Mouse (Mus musculus) forebrain, embryonic 12.5 days (tissue): ENCODE results near the gene Lrpprc. TPM values are rescaled to one million over a fixed set of nuclear protein-coding genes. Genes with fewer than 3 reads are reported as not detected.

ENCODE experiments used
- ATAC-seq: fragments of 200-750 bp; cut with Nextera tagmentation; 2 replicates; pipeline ENCODE4 v1.8.0; 2017; ENCODE audit warnings: moderate TSS enrichment; ENCODE audit not compliant: low FRiP score
- H3K27ac ChIP-seq: fragments of 300-500 bp; sonication (generic); 2 replicates; pipeline ENCODE4 v1.5.1; 2016; ENCODE audit warnings: mild to moderate bottlenecking
- H3K27me3 ChIP-seq: fragments of 300-500 bp; sonication (generic); 2 replicates; pipeline ENCODE4 v1.6.1; 2016; ENCODE audit warnings: mild to moderate bottlenecking
- H3K36me3 ChIP-seq: fragments of 300-500 bp; sonication (generic); replicated peaks from 2 replicates; pipeline ENCODE4 v1.6.1; 2016; ENCODE audit warnings: mild to moderate bottlenecking
- H3K4me1 ChIP-seq: fragments of 300-500 bp; sonication (generic); 2 replicates; pipeline ENCODE4 v1.6.1; 2016
- H3K4me2 ChIP-seq: fragments of 300-500 bp; sonication (generic); 2 replicates; pipeline ENCODE4 v1.6.1; 2016; ENCODE audit warnings: mild to moderate bottlenecking, moderate library complexity
- H3K4me3 ChIP-seq: fragments of 300-500 bp; sonication (generic); replicated peaks from 2 replicates; pipeline ENCODE4 v1.5.1; 2016; ENCODE audit warnings: mild to moderate bottlenecking
- H3K9ac ChIP-seq: fragments of 300-500 bp; sonication (generic); 2 replicates; pipeline ENCODE4 v1.6.1; 2016; ENCODE audit warnings: mild to moderate bottlenecking
- H3K9me3 ChIP-seq: fragments of 300-500 bp; sonication (generic); 2 replicates; pipeline ENCODE4 v1.6.1; 2016
- WGBS: fragments of 180-500 bp; shearing (Covaris S2); methylation state at CpG from one replicate; pipeline ENCODE4 v1.1.7; 2016; 5-methylcytosine and 5-hydroxymethylcytosine counted together
- polyA plus RNA-seq: library from polyadenylated mRNA; unstranded; fragments of >200 nt; fragmentation: Nextera tagmentation; extraction: Ambion mirVana; gene quantifications from 2 replicates; pipeline ENCODE4 v1.2.1, GENCODE M21; 2016

Gene Lrpprc
- polyA plus RNA-seq, 1 experiment from 2014 or later, result 49.3 TPM

- H3K36me3 ChIP-seq, result peaks cover 30% of the 10 kb centered on the region
- H3K9me3 ChIP-seq, result no peaks in the 10 kb centered on the region
- no peak overlapping the region for H3K4me2 ChIP-seq
- no peak overlapping the region for H3K4me3 ChIP-seq
- H3K27ac ChIP-seq, result no peak overlapping the region
- no peak overlapping the region for H3K9ac ChIP-seq
- H3K4me1 ChIP-seq, result peaks cover 23% of the 10 kb centered on the region
- 66% methylated on average over 4 of the region's 4 CpGs for WGBS
- no peaks in the 10 kb centered on the region for H3K27me3 ChIP-seq
- ATAC-seq, result no peak
Observed at GRCm38 (mm10) chr17:84707407-84707806, 83.2 kb downstream of the Lrpprc start.

DNA sequence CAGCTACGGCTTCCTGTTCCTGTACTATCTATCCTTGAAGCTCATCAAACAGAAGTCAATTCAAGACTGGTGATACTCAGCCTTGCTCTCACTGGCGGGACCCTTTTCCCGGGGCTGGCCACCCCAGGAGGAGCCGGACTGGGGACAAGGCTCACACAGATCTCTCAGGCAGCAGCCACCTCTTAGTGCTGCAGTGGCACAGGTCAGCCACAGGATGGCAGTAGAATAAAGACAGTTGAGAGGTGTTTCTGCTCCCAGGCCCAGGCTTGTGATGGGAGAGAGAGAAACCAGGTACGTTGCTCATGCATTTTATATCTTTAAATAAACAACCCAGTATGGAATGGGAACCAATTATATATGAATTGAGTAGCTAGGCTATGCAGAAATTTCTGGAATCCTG, 91.9 kb downstream of the Lrpprc start:
- Histone ChIP-seq H3K27ac (no peak overlapping the region), H3K4me1 (peaks cover 14% of the 10 kb centered on the region), H3K4me2 (no peak overlapping the region), H3K36me3 (no peaks in the 10 kb centered on the region; the same call in 1 of the 2 replicates), H3K4me3 (no peak overlapping the region), H3K27me3 (0 out of 2 replicates have a peak, but pooled peaks cover 17% of the 10 kb centered on the region), H3K9me3 (no peaks in the 10 kb centered on the region), H3K9ac (no peak overlapping the region)
- 22% methylated on average over 5 of the region's 5 CpGs for WGBS
- peak; percentile 70 for ATAC-seq

GRCm38 (mm10) chr17:84696537-84696936, 94.1 kb downstream of the Lrpprc start:
- Histone ChIP-seq H3K9ac (no peak overlapping the region), H3K9me3 (no peaks in the 10 kb centered on the region), H3K4me1 (peaks cover 7% of the 10 kb centered on the region), H3K27ac (no peak overlapping the region), H3K4me2 (no peak overlapping the region), H3K36me3 (no peaks in the 10 kb centered on the region), H3K4me3 (no peak overlapping the region), H3K27me3 (0 out of 2 replicates have a peak, but pooled peaks cover 17% of the 10 kb centered on the region)
- ATAC-seq, result no peak
- WGBS, result 66% methylated on average over 6 of the region's 6 CpGs

DNA sequence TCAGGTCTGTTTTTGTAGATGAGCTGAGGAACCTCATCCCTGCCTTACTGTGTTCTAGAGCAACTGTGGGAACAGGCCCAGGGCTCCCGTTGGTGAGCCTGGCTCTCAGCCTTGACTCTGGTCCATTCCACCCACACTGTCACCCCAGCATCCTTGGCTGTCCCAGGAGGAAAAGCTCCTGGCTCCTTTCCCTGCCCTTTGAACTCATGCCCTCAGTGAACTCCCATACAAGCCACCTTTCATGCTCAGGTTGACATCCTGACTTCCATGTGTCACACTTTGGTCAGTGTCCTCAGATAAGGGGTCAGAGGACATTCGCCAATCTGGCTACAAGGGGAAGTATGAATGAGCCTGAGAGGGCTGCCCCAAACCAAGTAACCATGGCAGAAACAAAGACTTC, 96.8 kb downstream of the Lrpprc start:
- Histone ChIP-seq H3K9me3 (no peaks in the 10 kb centered on the region), H3K36me3 (no peaks in the 10 kb centered on the region), H3K27ac (no peak overlapping the region), H3K4me2 (no peak overlapping the region), H3K4me1 (no peaks in the 10 kb centered on the region; the same call in 1 of the 2 replicates), H3K9ac (no peak overlapping the region), H3K27me3 (0 out of 2 replicates have a peak, but pooled peaks cover 10% of the 10 kb centered on the region), H3K4me3 (no peak overlapping the region)
- no peak for ATAC-seq
- WGBS, result 84% methylated on average over 2 of the region's 2 CpGs

GRCm38 (mm10) chr17:84690111-84690510, 100.5 kb downstream of the Lrpprc start:
- no peak for ATAC-seq
- H3K36me3 ChIP-seq, result no peaks in the 10 kb centered on the region
- no peak overlapping the region for H3K27ac ChIP-seq
- no peak overlapping the region for H3K9ac ChIP-seq
- H3K4me2 ChIP-seq, result no peak overlapping the region
- H3K9me3 ChIP-seq, result no peaks in the 10 kb centered on the region
- no peaks in the 10 kb centered on the region for H3K27me3 ChIP-seq
- H3K4me3 ChIP-seq, result no peak overlapping the region
- H3K4me1 ChIP-seq, result no peaks in the 10 kb centered on the region; the same call in 1 of the 2 replicates
- 88% methylated on average over 5 of the region's 5 CpGs for WGBS

- no peak for ATAC-seq
- Histone ChIP-seq H3K4me1 (no peaks in the 10 kb centered on the region; the same call in 1 of the 2 replicates), H3K9ac (no peak overlapping the region), H3K4me3 (no peak overlapping the region), H3K9me3 (no peaks in the 10 kb centered on the region), H3K27me3 (no peaks in the 10 kb centered on the region), H3K4me2 (no peak overlapping the region), H3K36me3 (no peaks in the 10 kb centered on the region), H3K27ac (no peak overlapping the region)
- WGBS, result 86% methylated on average over 5 of the region's 5 CpGs
Observed at GRCm38 (mm10) chr17:84689316-84689715, 101.3 kb downstream of the Lrpprc start.

DNA sequence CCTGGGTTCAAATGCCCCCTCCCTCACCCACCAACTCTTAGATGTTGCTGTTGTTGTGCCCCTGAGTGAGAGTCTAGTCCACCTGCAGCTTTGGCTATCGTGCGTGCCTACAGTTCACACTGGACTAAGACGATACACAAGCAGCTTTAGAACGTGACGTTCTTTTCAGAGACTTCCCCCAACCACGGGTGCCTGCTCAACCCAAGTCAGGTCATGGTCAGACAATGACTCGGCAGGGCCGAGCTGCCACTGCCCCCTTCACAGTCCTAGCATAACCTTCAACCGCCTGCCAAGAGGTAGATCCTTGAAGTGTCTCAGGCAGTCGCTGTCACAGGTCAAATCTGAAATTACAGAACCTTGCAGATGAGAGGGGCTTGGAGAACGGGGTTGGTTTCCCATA, 101.8 kb downstream of the Lrpprc start:
- Histone ChIP-seq H3K9me3 (no peaks in the 10 kb centered on the region), H3K36me3 (no peaks in the 10 kb centered on the region), H3K4me1 (no peaks in the 10 kb centered on the region), H3K27me3 (no peaks in the 10 kb centered on the region), H3K9ac (no peak overlapping the region), H3K4me2 (no peak overlapping the region), H3K4me3 (no peak overlapping the region), H3K27ac (no peak overlapping the region)
- ATAC-seq, result no peak
- WGBS, result 88% methylated on average over 11 of the region's 11 CpGs

DNA sequence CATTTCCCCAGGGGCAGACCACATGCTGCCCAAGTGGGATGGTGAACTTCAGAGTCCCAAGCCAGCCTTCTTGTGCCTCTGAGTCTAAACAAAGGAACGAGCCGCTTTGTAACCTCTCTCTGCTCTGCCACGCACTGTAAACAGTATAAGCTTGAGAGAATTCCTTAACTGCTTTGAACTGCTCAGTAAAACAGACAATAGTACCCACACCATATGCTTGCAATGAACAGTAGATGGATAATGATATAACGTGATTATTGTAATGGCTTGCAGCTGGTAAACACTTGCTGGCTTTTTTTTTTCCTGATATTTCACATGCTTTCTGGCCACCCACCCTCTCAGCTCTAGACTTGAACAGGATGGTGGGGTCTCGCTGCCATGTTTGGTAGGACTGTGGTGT, 102.6 kb downstream of the Lrpprc start:
- no peak overlapping the region for H3K4me2 ChIP-seq
- H3K4me1 ChIP-seq, result no peaks in the 10 kb centered on the region
- no peak overlapping the region for H3K27ac ChIP-seq
- no peak overlapping the region for H3K4me3 ChIP-seq
- no peaks in the 10 kb centered on the region for H3K27me3 ChIP-seq
- ATAC-seq, result no peak
- no peak overlapping the region for H3K9ac ChIP-seq
- WGBS, result 73% methylated on average over 5 of the region's 5 CpGs
- H3K9me3 ChIP-seq, result no peaks in the 10 kb centered on the region
- no peaks in the 10 kb centered on the region for H3K36me3 ChIP-seq

GRCm38 (mm10) chr17:84685286-84685685, 105.3 kb downstream of the Lrpprc start:
- Histone ChIP-seq H3K9me3 (no peaks in the 10 kb centered on the region), H3K27me3 (no peaks in the 10 kb centered on the region), H3K27ac (no peak overlapping the region), H3K4me1 (no peaks in the 10 kb centered on the region), H3K9ac (no peak overlapping the region), H3K36me3 (no peaks in the 10 kb centered on the region), H3K4me3 (no peak overlapping the region), H3K4me2 (no peak overlapping the region)
- WGBS, result 80% methylated on average over 4 of the region's 4 CpGs
- ATAC-seq, result no peak

DNA sequence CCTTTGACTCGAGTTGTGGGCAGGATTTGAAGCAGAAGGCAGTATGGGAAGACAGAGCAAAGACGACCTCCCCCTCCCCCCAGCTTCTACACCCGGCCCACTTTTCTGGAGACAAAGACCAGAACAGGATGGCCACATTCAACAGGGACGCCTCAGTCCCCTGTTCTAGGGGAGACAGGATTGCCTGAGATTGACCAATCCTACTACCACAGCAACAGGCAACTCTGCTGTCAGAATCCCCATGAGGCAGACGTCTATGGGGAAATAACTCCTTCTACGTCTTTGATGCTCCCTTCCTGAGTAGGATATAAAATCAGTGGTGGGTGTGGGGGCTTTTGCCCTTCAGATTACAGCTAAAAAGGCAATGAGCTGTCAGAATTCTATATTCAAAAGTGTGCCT, 106.3 kb downstream of the Lrpprc start:
- H3K27me3 ChIP-seq, result no peaks in the 10 kb centered on the region
- H3K36me3 ChIP-seq, result no peaks in the 10 kb centered on the region
- H3K4me2 ChIP-seq, result no peak overlapping the region
- no peak overlapping the region for H3K4me3 ChIP-seq
- no peaks in the 10 kb centered on the region for H3K9me3 ChIP-seq
- no peak overlapping the region for H3K9ac ChIP-seq
- no peak overlapping the region for H3K27ac ChIP-seq
- ATAC-seq, result no peak
- H3K4me1 ChIP-seq, result no peaks in the 10 kb centered on the region
- WGBS, result 59% methylated on average over 6 of the region's 6 CpGs

DNA sequence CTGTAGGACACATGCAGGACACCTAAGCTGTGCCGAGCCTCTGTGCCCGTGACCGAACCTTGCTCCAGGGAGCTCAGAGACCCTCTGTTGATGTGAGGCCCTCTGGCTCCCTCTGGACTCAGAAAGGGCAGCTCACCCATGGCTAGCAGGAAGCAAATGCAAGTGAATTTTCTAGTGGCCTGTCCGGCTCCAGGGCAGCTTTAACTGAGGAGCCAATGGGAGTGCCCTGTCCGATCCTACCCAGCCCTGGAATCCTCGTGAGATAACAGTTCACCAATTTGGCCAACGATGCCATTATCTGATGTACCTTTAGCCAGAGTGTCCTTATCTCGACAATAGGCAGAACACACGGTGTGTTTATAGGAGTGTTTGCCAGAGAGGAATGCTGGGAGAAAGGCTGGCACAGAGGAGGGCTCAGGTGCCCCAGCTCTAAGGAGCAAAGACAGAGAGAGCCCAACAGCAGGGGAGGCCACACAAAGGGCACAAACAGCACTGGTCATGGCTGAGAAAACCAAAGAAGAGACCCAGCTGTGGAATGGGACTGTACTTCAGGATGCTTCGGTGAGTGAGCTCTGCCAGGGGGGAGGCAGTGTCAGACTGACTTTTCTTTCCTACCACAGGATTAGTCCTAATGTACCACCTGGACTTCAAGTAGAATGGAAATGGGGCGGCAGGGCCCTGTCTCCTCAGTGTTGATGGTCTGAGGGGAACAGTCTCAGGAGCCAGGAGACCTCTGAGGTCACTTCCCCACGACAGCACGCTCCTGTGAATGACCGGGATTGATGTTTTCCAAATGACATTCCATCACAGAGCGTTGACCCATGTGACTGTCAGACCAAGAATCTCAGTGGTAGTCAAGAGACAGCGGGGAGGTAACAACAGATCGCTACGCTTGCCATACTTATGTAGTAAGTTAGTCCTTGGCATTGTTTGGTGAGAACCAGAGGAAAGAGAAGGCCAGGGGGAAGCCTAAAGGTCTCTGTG, 107.6 kb downstream of the Lrpprc start, which contains the start of gene Abcg5:
Gene Abcg5 (minus strand): TSS at position 278 of the 984 bp plus-strand sequence.
- no peaks in the 10 kb centered on the region for H3K9me3 ChIP-seq
- no peak within 1 kb of the TSS for H3K4me3 ChIP-seq
- no peak for ATAC-seq
- H3K27ac ChIP-seq, result no peak within 1 kb of the TSS
- H3K36me3 ChIP-seq, result no peaks in the 10 kb centered on the region
- WGBS, result 84% methylated on average over 18 of the region's 18 CpGs
- no peaks in the 10 kb centered on the region for H3K4me1 ChIP-seq
- no peaks in the 10 kb centered on the region for H3K27me3 ChIP-seq
- no peak within 1 kb of the TSS for H3K9ac ChIP-seq
- H3K4me2 ChIP-seq, result no peak within 1 kb of the TSS

GRCm38 (mm10) chr17:84681670-84682069, 108.9 kb downstream of the Lrpprc start:
- Histone ChIP-seq H3K27ac (no peak overlapping the region), H3K9ac (no peak overlapping the region), H3K4me3 (no peak overlapping the region), H3K4me1 (no peaks in the 10 kb centered on the region), H3K36me3 (no peaks in the 10 kb centered on the region), H3K27me3 (0 out of 2 replicates have a peak, but pooled peaks cover 5% of the 10 kb centered on the region), H3K4me2 (no peak overlapping the region), H3K9me3 (no peaks in the 10 kb centered on the region)
- ATAC-seq, result no peak
- WGBS, result 87% methylated on average over 3 of the region's 3 CpGs

DNA sequence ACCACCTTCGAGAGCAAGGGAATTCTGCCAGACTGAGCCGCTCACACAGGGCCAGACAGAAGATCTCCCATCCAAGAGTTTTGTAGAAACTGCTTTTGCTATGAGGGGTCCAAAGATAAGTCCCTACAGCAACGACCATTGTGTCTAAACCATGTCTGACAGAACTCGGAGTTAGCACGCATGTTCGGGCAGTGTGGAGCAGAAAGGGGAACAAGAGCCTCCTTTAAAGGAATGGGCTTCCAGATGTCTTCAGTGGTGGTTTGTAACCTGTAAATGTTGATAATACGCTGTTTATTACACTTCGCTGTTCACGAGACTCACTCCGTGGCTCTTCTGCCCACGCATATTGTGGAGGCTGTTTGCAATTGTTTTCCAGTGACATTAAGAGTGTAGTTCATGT, 113.0 kb downstream of the Lrpprc start:
- peaks cover 28% of the 10 kb centered on the region for H3K27me3 ChIP-seq
- no peak overlapping the region for H3K4me2 ChIP-seq
- ATAC-seq, result no peak
- H3K27ac ChIP-seq, result no peak overlapping the region
- H3K9ac ChIP-seq, result no peak overlapping the region
- H3K4me3 ChIP-seq, result no peak overlapping the region
- H3K4me1 ChIP-seq, result peaks cover 15% of the 10 kb centered on the region
- H3K9me3 ChIP-seq, result no peaks in the 10 kb centered on the region
- H3K36me3 ChIP-seq, result no peaks in the 10 kb centered on the region
- WGBS, result 93% methylated on average over 11 of the region's 11 CpGs
